Mouse (Mus musculus) hindbrain, embryonic 16.5 days (tissue): ENCODE data around the gene Hipk2. TPM values are rescaled to one million over a fixed set of nuclear protein-coding genes. Genes with fewer than 3 reads are reported as not detected.
A peak's percentile ranks its signal among the peaks of the same experiment; 100 is the strongest.

ENCODE experiments used
- ATAC-seq: fragments of 200-750 bp; cut with Nextera tagmentation; 2 replicates; pipeline ENCODE4 v1.8.0; 2017; ENCODE audit warnings: moderate TSS enrichment, moderate library complexity
- H3K27ac ChIP-seq: fragments of 300-500 bp; sonication (generic); 2 replicates; pipeline ENCODE4 v1.5.1; 2014; ENCODE audit warnings: low read depth, mild to moderate bottlenecking, control low read depth, low read length, moderate library complexity
- H3K27me3 ChIP-seq: fragments of 300-500 bp; sonication (generic); replicated peaks from 2 replicates; pipeline ENCODE4 v1.6.1; 2014; ENCODE audit warnings: low read length; ENCODE audit not compliant: control insufficient read depth, insufficient read depth
- H3K36me3 ChIP-seq: fragments of 300-500 bp; sonication (generic); 2 replicates; pipeline ENCODE4 v1.6.1; 2014; ENCODE audit warnings: mild to moderate bottlenecking, low read length, moderate library complexity, mixed read lengths; ENCODE audit not compliant: control insufficient read depth, insufficient read depth
- H3K4me1 ChIP-seq: fragments of 300-500 bp; sonication (generic); 2 replicates; pipeline ENCODE4 v1.6.1; 2014; ENCODE audit warnings: low read depth, low read length; ENCODE audit not compliant: control insufficient read depth, insufficient read depth
- H3K4me2 ChIP-seq: fragments of 300-500 bp; sonication (generic); 2 replicates; pipeline ENCODE4 v1.6.1; 2014; ENCODE audit warnings: mild to moderate bottlenecking, low read length, control low read depth, moderate library complexity
- H3K4me3 ChIP-seq: fragments of 300-500 bp; sonication (generic); 2 replicates; pipeline ENCODE4 v1.5.1; 2014; ENCODE audit warnings: mild to moderate bottlenecking, low read length, control low read depth, moderate library complexity
- H3K9ac ChIP-seq: fragments of 300-500 bp; sonication (generic); 2 replicates; pipeline ENCODE4 v1.6.1; 2014; ENCODE audit warnings: low read depth, mild to moderate bottlenecking, control low read depth, low read length, moderate library complexity
- H3K9me3 ChIP-seq: fragments of 300-500 bp; sonication (generic); 2 replicates; pipeline ENCODE4 v1.6.1; 2014; ENCODE audit warnings: mild to moderate bottlenecking, low read length, moderate library complexity; ENCODE audit not compliant: control insufficient read depth
- WGBS: fragments of 180-500 bp; shearing (Covaris S2); extraction: QIAGEN DNeasy Blood & Tissue Kit; methylation state at CpG from one replicate; pipeline ENCODE4 v1.1.7; 2014; 5-methylcytosine and 5-hydroxymethylcytosine counted together
- polyA plus RNA-seq: library from polyadenylated mRNA; unstranded; fragments of >200 nt; fragmentation: Nextera tagmentation; extraction: Ambion mirVana; gene quantifications from 2 replicates; pipeline ENCODE4 v1.2.1, GENCODE M21; 2015

Gene Hipk2
- polyA plus RNA-seq, 1 experiment from 2014 or later, result 30.3 TPM

GRCm38 (mm10) chr6:38787811-38788509 lies 88.0 kb downstream of the Hipk2 start:
- 88% methylated on average over 6 of the region's 6 CpGs for WGBS
- H3K9ac ChIP-seq, result no peak overlapping the region
- no peak for ATAC-seq
- no peaks in the 10 kb centered on the region for H3K36me3 ChIP-seq
- no peak overlapping the region for H3K27ac ChIP-seq
- no peaks in the 10 kb centered on the region for H3K27me3 ChIP-seq
- H3K4me2 ChIP-seq, result no peak overlapping the region
- peaks cover 5% of the 10 kb centered on the region; the same call in 1 of the 2 replicates for H3K4me1 ChIP-seq
- H3K4me3 ChIP-seq, result no peak overlapping the region
- no peaks in the 10 kb centered on the region for H3K9me3 ChIP-seq

- Histone ChIP-seq H3K27ac (no peak overlapping the region), H3K4me1 (peaks cover 5% of the 10 kb centered on the region; the same call in 1 of the 2 replicates), H3K4me2 (no peak overlapping the region), H3K9ac (no peak overlapping the region), H3K36me3 (no peaks in the 10 kb centered on the region), H3K9me3 (no peaks in the 10 kb centered on the region), H3K27me3 (no peaks in the 10 kb centered on the region), H3K4me3 (no peak overlapping the region)
- ATAC-seq, result no peak
- WGBS, result 56% methylated on average over 1 of the region's 1 CpGs
Measured at GRCm38 (mm10) chr6:38787134-38787533, 88.8 kb downstream of the Hipk2 start.

- Histone ChIP-seq H3K9ac (no peak overlapping the region), H3K4me1 (peaks cover 5% of the 10 kb centered on the region; the same call in 1 of the 2 replicates), H3K4me2 (no peak overlapping the region), H3K27me3 (no peaks in the 10 kb centered on the region), H3K36me3 (no peaks in the 10 kb centered on the region), H3K27ac (no peak overlapping the region; the same call in 1 of the 2 replicates), H3K4me3 (no peak overlapping the region), H3K9me3 (no peaks in the 10 kb centered on the region)
- ATAC-seq, result peak; percentile 70
- 31% methylated on average over 1 of the region's 1 CpGs for WGBS
Measured at GRCm38 (mm10) chr6:38785747-38786146, 90.2 kb downstream of the Hipk2 start.

GRCm38 (mm10) chr6:38779411-38779810 lies 96.6 kb downstream of the Hipk2 start:
- no peaks in the 10 kb centered on the region for H3K27me3 ChIP-seq
- 95% methylated on average over 7 of the region's 7 CpGs for WGBS

GRCm38 (mm10) chr6:38778887-38779286 lies 97.1 kb downstream of the Hipk2 start:
- Histone ChIP-seq H3K27me3 (no peaks in the 10 kb centered on the region), H3K27ac (no peak overlapping the region), H3K4me3 (no peak overlapping the region), H3K9me3 (no peaks in the 10 kb centered on the region), H3K36me3 (no peaks in the 10 kb centered on the region), H3K9ac (no peak overlapping the region), H3K4me2 (no peak overlapping the region), H3K4me1 (peaks cover 2% of the 10 kb centered on the region; the same call in 1 of the 2 replicates)
- ATAC-seq, result no peak

More at GRCm38 (mm10) chr6:38779411-38779810, 96.6 kb downstream of the Hipk2 start:
- peaks cover 2% of the 10 kb centered on the region; the same call in 1 of the 2 replicates for H3K4me1 ChIP-seq
- no peak overlapping the region for H3K27ac ChIP-seq
- no peak overlapping the region for H3K9ac ChIP-seq
- no peaks in the 10 kb centered on the region for H3K9me3 ChIP-seq
- H3K36me3 ChIP-seq, result no peaks in the 10 kb centered on the region
- H3K4me2 ChIP-seq, result no peak overlapping the region
- H3K4me3 ChIP-seq, result no peak overlapping the region
- ATAC-seq, result no peak

GRCm38 (mm10) chr6:38776000-38776584 lies 99.9 kb downstream of the Hipk2 start:
- H3K4me1 ChIP-seq, result peaks cover 2% of the 10 kb centered on the region; the same call in 1 of the 2 replicates
- H3K36me3 ChIP-seq, result no peaks in the 10 kb centered on the region
- H3K9ac ChIP-seq, result no peak overlapping the region
- H3K27ac ChIP-seq, result no peak overlapping the region
- ATAC-seq, result 0 out of 2 replicates have a peak, but pooled peaks have one; percentile 42
- H3K4me3 ChIP-seq, result no peak overlapping the region
- no peak overlapping the region for H3K4me2 ChIP-seq
- H3K9me3 ChIP-seq, result no peaks in the 10 kb centered on the region
- H3K27me3 ChIP-seq, result no peaks in the 10 kb centered on the region
- 89% methylated on average over 2 of the region's 2 CpGs for WGBS

- Histone ChIP-seq H3K4me1 (no peaks in the 10 kb centered on the region; the same call in 1 of the 2 replicates), H3K9me3 (no peaks in the 10 kb centered on the region), H3K4me3 (no peak overlapping the region), H3K36me3 (no peaks in the 10 kb centered on the region), H3K9ac (no peak overlapping the region), H3K27ac (no peak overlapping the region), H3K4me2 (no peak overlapping the region), H3K27me3 (no peaks in the 10 kb centered on the region)
- ATAC-seq, result no peak
- 89% methylated on average over 7 of the region's 7 CpGs for WGBS
Measured at GRCm38 (mm10) chr6:38772836-38773518, 103.0 kb downstream of the Hipk2 start.

- Histone ChIP-seq H3K27me3 (no peaks in the 10 kb centered on the region), H3K27ac (no peak overlapping the region), H3K4me1 (no peaks in the 10 kb centered on the region; the same call in 1 of the 2 replicates), H3K4me3 (no peak overlapping the region), H3K9ac (no peak overlapping the region), H3K36me3 (no peaks in the 10 kb centered on the region), H3K9me3 (no peaks in the 10 kb centered on the region), H3K4me2 (no peak overlapping the region)
- WGBS, result 74% methylated on average over 4 of the region's 4 CpGs
- no peak for ATAC-seq
Measured at GRCm38 (mm10) chr6:38771061-38771667, 104.8 kb downstream of the Hipk2 start.

GRCm38 (mm10) chr6:38769627-38770026 lies 106.3 kb downstream of the Hipk2 start:
- H3K4me2 ChIP-seq, result no peak overlapping the region
- no peak overlapping the region for H3K4me3 ChIP-seq
- H3K9me3 ChIP-seq, result no peaks in the 10 kb centered on the region
- H3K27me3 ChIP-seq, result no peaks in the 10 kb centered on the region
- 89% methylated on average over 2 of the region's 2 CpGs for WGBS
- no peak overlapping the region for H3K27ac ChIP-seq
- H3K36me3 ChIP-seq, result no peaks in the 10 kb centered on the region
- H3K4me1 ChIP-seq, result no peaks in the 10 kb centered on the region; the same call in none of the 2 replicates
- no peak for ATAC-seq
- no peak overlapping the region for H3K9ac ChIP-seq
